In the genomic region with DNA sequence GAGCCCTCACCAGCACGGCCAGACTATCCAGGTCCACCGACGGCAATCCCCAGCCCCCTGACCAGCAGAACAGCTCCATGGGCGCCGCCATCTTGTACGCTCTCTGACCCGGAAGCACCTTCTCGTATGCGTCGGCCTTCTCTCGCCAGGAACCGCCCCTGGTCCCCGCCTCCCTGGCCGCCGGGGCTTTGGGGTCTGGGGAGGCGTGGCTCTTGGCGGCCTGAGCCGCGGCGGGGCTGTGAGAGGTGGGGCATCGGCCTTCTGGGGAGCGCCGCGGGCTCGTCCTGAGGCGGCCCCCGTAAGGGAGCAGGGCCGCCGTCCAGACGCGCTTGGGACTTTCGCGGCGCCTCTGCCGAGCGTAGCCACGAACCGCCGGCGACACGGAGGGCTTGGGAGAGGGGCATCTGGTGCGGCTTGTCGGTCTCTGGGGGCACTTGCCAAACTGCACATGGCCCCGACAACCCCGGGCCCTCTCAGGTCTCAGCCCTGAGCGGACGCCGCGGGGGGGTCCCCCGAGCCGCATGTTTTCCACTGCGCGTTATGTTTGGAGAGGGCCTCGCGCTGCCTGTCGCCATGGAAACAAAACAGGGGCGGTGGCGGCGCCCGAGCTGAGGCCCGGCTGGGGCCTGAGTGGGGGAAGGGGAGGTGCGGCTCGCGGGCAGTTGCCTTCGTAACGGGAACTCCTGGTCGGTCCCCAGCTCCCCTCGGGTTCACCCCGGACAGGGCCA, we compare ENCODE assay signal across 1 mouse cellular context.
TF ChIP-seq lines count a peak whose summit lies in the region.

No protein-coding gene starts in this region.

TF ChIP-seq in CH12.LX, 34 proteins besides CTCF, POLR2A, EP300 and RAD21:
- TF ChIP-seq JUN (IDR thresholded peaks at IDR 0.05; ENCODE audit: insufficient read depth, low read depth, low read length) (no peak), POLR2AphosphoS2 (IDR thresholded peaks at IDR 0.05; ENCODE audit: low read depth, low read length) (no peak), ELF1 (IDR thresholded peaks at IDR 0.05; ENCODE audit: low read depth, low read length) (peak; percentile 88), SMC3 (IDR thresholded peaks at IDR 0.05; ENCODE audit: low read depth, low read length) (no peak), ZC3H11A (IDR thresholded peaks at IDR 0.05; ENCODE audit: low read depth, low read length) (no peak), MAZ (IDR thresholded peaks at IDR 0.05; ENCODE audit: low read depth, low read length) (peak; percentile 37; the same call in 1 of the 2 replicates), MYC (IDR thresholded peaks at IDR 0.05; ENCODE audit: low read depth, low read length) (peak; percentile 63; the same call in 1 of the 2 replicates), HCFC1 (IDR thresholded peaks at IDR 0.05; ENCODE audit: low read depth, low read length) (peak; percentile 88), MAFK (IDR thresholded peaks at IDR 0.05; ENCODE audit: insufficient replicate concordance, low read length) (no peak), MEF2A (IDR thresholded peaks at IDR 0.05; ENCODE audit: borderline replicate concordance, low read depth, low read length) (peak; percentile 67; the same call in 1 of the 2 replicates), CHD2 (IDR thresholded peaks at IDR 0.05; ENCODE audit: low read length) (peak; percentile 86), MXI1 (IDR thresholded peaks at IDR 0.05; ENCODE audit: low read depth, low read length) (peak; percentile 97), KAT2A (IDR thresholded peaks at IDR 0.05; ENCODE audit: insufficient replicate concordance, low read length) (peak; percentile 81; the same call in 1 of the 2 replicates), USF2 (conservative IDR thresholded peaks at IDR 0.05; ENCODE audit: low read depth, low read length) (no peak), NRF1 (IDR thresholded peaks at IDR 0.05; ENCODE audit: low read depth, low read length) (peak; percentile 68; the same call in 1 of the 2 replicates), SIN3A (IDR thresholded peaks at IDR 0.05; ENCODE audit: low read length) (peak; percentile 97), PAX5 (IDR thresholded peaks at IDR 0.05; ENCODE audit: low read length) (no peak), BHLHE40 (IDR thresholded peaks at IDR 0.05; ENCODE audit: low read depth, low read length) (peak; percentile 36; the same call in 1 of the 2 replicates), ETS1 (conservative IDR thresholded peaks at IDR 0.05; ENCODE audit: low read depth, low read length) (peak; percentile 48), TBP (conservative IDR thresholded peaks at IDR 0.05; ENCODE audit: low read depth, low read length) (0 out of 2 replicates have a peak, but pooled peaks have one; percentile 12), ZMIZ1 (IDR thresholded peaks at IDR 0.05; ENCODE audit: low read depth, low read length) (peak; percentile 50; the same call in 1 of the 2 replicates), IRF4 (IDR thresholded peaks at IDR 0.05; ENCODE audit: low read depth, low read length) (no peak), RCOR1 (conservative IDR thresholded peaks at IDR 0.05; ENCODE audit: low read depth, low read length) (no peak), GABPA (IDR thresholded peaks at IDR 0.05; ENCODE audit: insufficient replicate concordance, low read depth, low read length) (no peak), TCF12 (IDR thresholded peaks at IDR 0.05; ENCODE audit: low read depth, low read length) (peak; percentile 55), CHD1 (IDR thresholded peaks at IDR 0.05; ENCODE audit: low read depth, low read length) (no peak), ZNF384 (IDR thresholded peaks at IDR 0.05; ENCODE audit: low read depth, low read length) (no peak), UBTF (IDR thresholded peaks at IDR 0.05; ENCODE audit: low read depth, low read length) (no peak), JUND (conservative IDR thresholded peaks at IDR 0.05; ENCODE audit: low read depth, low read length) (no peak), MAX (IDR thresholded peaks at IDR 0.05; ENCODE audit: low read length) (peak; percentile 77; the same call in 1 of the 2 replicates), E2F4 (IDR thresholded peaks at IDR 0.05; ENCODE audit: insufficient replicate concordance, low read depth, low read length) (no peak), ZKSCAN1 (IDR thresholded peaks at IDR 0.05; ENCODE audit: borderline replicate concordance, low read depth, low read length) (no peak), NELFE (IDR thresholded peaks at IDR 0.05; ENCODE audit: low read depth, low read length) (no peak; the same call in none of the 2 replicates), USF1 (IDR thresholded peaks at IDR 0.05; ENCODE audit: low read depth, low read length) (peak; percentile 19; the same call in 1 of the 2 replicates)
